Mouse (Mus musculus) Patski (cell line): ENCODE measurements at regions not wholly inside any gene's neighbourhood (a gene's known extent, or its start where the extent isn't known, plus 50 kb on each side); places are given as distances from the start of the nearest gene placed in this dataset.
A peak's percentile ranks its signal among the peaks of the same experiment; 100 is the strongest.

Source experiments
- ATAC-seq: fragments of 100-300 bp; one replicate; pipeline ENCODE4 v1.8.0; 2021
- CTCF ChIA-PET: fragments of 350-600 bp; sonication (Branson Sonifier 250); formaldehyde crosslinking; loops from one replicate; lab custom pipeline; 2022; ENCODE audit warnings: inconsistent platforms; lab: Charles Lee
- POLR2A ChIA-PET: fragments of 350-600 bp; sonication (Branson Sonifier 250); formaldehyde crosslinking; loops from one replicate; lab custom pipeline; 2022; ENCODE audit warnings: antibody characterized with exemption, inconsistent platforms; lab: Charles Lee
- DNase-seq: peaks from one replicate; pipeline ENCODE4 v3.0.0-alpha.2; 2011; ENCODE audit warnings: low read depth, low spot score
- H3K27me3 ChIP-seq: fragments of 371-371 bp; one replicate; pipeline ENCODE4 v1.5.1; 2021
- CTCF ChIP-seq: fragments of 100-300 bp; IDR thresholded peaks from one replicate; pipeline ENCODE4 v1.5.1; 2021
- in situ Hi-C: fragments of 300-500 bp; cut with MboI; formaldehyde crosslinking; loops from 3 replicates; pipeline ENCODE4 v1.11.1; 2018; ENCODE audit warnings: low pct_unique_long_range_greater_than_20kb, mixed read lengths

DNA sequence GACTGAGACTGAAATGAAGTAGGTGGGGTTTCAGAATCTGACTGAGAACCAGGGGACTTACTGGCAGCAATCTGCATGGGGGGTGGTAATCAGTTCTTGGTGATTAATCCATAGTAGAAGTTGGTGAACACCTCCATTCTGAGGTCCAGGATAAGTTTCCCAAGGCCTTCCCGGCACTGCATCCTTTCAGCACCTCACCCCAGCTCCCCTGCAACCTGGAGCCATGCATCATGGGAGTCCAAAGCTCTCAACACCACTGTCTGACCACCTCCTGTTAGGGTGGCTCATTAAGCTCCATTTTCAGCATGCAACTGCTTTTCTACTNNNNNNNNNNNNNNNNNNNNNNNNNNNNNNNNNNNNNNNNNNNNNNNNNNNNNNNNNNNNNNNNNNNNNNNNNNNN is 157.0 kb downstream of the Cyp26b1 start:
- ChIA-PET CTCF (no interaction called here), POLR2A (no interaction called here)
- no peak for ATAC-seq
- no peak for DNase-seq
- TF ChIP-seq CTCF: no peak
- in situ Hi-C loops: no loop called here
- H3K27me3 ChIP-seq: no peaks in the 10 kb centered on the region

- in situ Hi-C loops: no loop called here
- DNase-seq: no peak
- H3K27me3 ChIP-seq: peaks cover 2% of the 10 kb centered on the region
- CTCF ChIA-PET: no interaction called here
- no peak for ATAC-seq
- POLR2A ChIA-PET: no interaction called here
- no peak for TF ChIP-seq CTCF
Measured at GRCm38 (mm10) chr6:84434532-84434931, 159.2 kb downstream of the Cyp26b1 start.

DNA sequence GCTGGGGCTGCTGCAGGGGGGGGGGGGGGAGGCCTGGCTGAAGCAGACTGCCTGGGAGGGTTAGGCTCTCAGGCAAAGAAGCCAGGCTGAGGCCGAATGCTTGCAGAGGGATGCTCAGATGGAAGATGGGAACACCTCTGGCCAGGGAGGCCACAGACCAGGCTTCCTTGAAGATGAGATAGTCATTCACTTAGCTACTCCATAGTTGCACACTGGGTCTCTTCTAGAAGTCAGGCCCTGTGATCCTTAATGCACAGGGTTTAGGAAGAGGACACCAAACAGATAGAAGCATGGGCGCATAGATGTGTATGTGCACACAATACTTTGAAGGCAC is 162.1 kb downstream of the Cyp26b1 start:
- ChIA-PET CTCF (no interaction called here), POLR2A (no interaction called here)
- no peak for TF ChIP-seq CTCF
- H3K27me3 ChIP-seq: peaks cover 12% of the 10 kb centered on the region
- DNase-seq: no peak
- in situ Hi-C loops: no loop called here
- ATAC-seq: no peak

DNA sequence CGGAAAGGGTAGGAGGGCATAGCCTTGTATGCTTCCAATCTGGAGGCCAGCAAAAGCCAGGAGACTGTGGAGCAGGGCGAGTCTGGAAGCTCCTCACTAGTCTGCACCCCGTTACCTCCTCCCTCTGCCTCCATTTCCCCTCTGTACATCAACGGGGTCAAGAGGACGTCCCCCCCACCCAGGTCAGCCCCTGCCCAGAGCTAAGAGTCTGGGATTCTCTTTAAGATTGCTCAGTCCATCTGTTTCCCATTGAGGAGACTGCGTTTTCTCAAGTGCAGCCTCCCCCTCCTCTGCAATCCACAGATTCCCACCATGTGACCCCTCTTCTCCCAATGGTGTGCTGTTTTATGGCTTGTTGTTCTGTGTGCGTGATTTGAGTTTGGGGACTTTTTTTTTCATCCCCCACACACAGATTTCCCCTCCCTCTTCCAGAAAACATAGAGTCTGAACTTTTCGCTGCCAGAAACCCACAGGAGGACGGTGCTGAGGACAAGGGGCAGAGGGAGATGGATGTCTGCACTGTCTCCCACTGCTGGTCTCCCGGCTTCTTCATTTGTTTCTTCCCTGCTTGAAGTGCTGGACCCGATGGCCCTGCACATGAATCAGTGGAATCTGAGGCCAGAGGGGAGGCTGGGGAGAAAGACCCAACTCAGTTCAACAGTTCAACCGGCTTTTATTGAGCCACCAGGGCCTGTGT is 162.6 kb downstream of the Cyp26b1 start:
- H3K27me3 ChIP-seq: peaks cover 12% of the 10 kb centered on the region
- ATAC-seq: no peak
- no peak for DNase-seq
- ChIA-PET POLR2A (no interaction called here), CTCF (no interaction called here)
- no peak for TF ChIP-seq CTCF
- in situ Hi-C loops: no loop called here

GRCm38 (mm10) chr6:84430146-84430545 is 163.6 kb downstream of the Cyp26b1 start:
- no peak for ATAC-seq
- in situ Hi-C loops: no loop called here
- no peak for TF ChIP-seq CTCF
- ChIA-PET POLR2A (no interaction called here), CTCF (no interaction called here)
- H3K27me3 ChIP-seq: peaks cover 12% of the 10 kb centered on the region
- DNase-seq: no peak

GRCm38 (mm10) chr6:84429247-84429646 is 164.5 kb downstream of the Cyp26b1 start:
- POLR2A ChIA-PET: no interaction called here
- H3K27me3 ChIP-seq: peaks cover 12% of the 10 kb centered on the region

GRCm38 (mm10) chr6:84426691-84427090 is 167.0 kb downstream of the Cyp26b1 start:
- POLR2A ChIA-PET: no interaction called here
- no peak for ATAC-seq
- no peak for DNase-seq
- in situ Hi-C loops: no loop called here
- TF ChIP-seq CTCF: no peak
- CTCF ChIA-PET: interaction anchor here (3.3 kb wide), 1 partner anchor 164 kb away, joined by 20 read pairs; no protein-coding TSS in a partner anchor
- H3K27me3 ChIP-seq: peaks cover 12% of the 10 kb centered on the region

More at GRCm38 (mm10) chr6:84429247-84429646, 164.5 kb downstream of the Cyp26b1 start:
- in situ Hi-C loops: no loop called here
- CTCF ChIA-PET: interaction anchor here (1.2 kb wide), 1 partner anchor 161 kb away, joined by 3 read pairs; no protein-coding TSS in a partner anchor
- no peak for DNase-seq
- ATAC-seq: no peak
- TF ChIP-seq CTCF: no peak

DNA sequence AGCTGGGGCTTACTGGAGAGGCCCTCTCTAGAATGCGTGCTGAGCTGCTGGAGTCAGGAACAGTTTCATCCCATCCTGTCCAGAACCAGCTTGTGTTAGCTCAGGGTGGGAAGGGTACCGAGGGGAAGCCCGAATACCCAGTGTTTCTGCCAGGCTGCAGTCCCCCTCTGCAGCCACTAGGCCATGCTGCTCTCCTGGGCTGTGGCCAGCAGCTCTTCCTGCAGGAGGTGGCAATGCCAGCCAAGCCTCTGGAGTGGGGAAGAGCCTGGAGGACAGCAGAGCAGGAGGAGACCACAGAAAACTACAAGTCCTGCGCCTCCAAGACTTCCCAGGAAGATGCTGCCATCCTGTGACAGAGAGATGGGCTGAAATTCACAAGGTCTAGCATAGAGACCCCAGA is 167.9 kb downstream of the Cyp26b1 start:
- in situ Hi-C loops: no loop called here
- peak; percentile 62 for ATAC-seq
- CTCF ChIA-PET: interaction anchor here (1.0 to 3.3 kb wide), 2 partner anchors 18 to 165 kb away, joined by 3 to 20 read pairs; no protein-coding TSS in a partner anchor

GRCm38 (mm10) chr6:84422946-84423345 is 170.8 kb downstream of the Cyp26b1 start:
- no peak for DNase-seq
- CTCF ChIA-PET: no interaction called here
- POLR2A ChIA-PET: interaction anchor here (0.7 kb wide), 2 partner anchors 11 to 488 kb away, joined by 3 to 5 read pairs; no protein-coding TSS in a partner anchor
- in situ Hi-C loops: no loop called here
- H3K27me3 ChIP-seq: peaks cover 16% of the 10 kb centered on the region
- no peak for TF ChIP-seq CTCF
- ATAC-seq: no peak

More for the DNA sequence above, 167.9 kb downstream of the Cyp26b1 start:
- TF ChIP-seq CTCF: peak; percentile 93
- DNase-seq: no peak
- POLR2A ChIA-PET: no interaction called here
- H3K27me3 ChIP-seq: peaks cover 15% of the 10 kb centered on the region

DNA sequence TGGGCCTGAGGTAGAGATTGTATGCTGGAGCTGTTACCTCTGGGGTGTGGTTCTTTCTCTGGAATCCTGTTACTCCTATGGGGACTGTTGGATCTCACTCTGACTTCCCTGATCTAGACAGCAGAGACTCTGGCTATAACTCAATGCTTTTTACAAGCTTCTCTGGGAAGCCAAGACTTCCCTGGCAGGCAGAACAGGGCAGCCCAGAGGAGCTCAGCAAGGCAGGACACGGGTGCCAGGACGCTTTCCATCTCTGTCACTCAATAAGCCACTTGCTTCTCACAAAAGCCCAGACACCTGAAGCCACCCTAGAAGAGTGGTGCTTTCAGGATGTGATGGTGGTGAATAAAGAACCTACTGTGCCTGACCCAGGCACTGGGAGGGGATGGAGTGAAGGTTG is 174.0 kb downstream of the Cyp26b1 start:
- ChIA-PET CTCF (interaction anchor here (1.0 kb wide), 1 partner anchor 171 kb away, joined by 4 read pairs; no protein-coding TSS in a partner anchor), POLR2A (interaction anchor here (1.1 kb wide), 1 partner anchor 39 kb away, joined by 3 read pairs; no protein-coding TSS in a partner anchor)
- no peak for ATAC-seq
- no peak for TF ChIP-seq CTCF
- peaks cover 18% of the 10 kb centered on the region for H3K27me3 ChIP-seq
- no peak for DNase-seq
- in situ Hi-C loops: loop anchor here (10.0 kb wide), 1 partner anchor 495 kb away; no protein-coding TSS in a partner anchor

DNA sequence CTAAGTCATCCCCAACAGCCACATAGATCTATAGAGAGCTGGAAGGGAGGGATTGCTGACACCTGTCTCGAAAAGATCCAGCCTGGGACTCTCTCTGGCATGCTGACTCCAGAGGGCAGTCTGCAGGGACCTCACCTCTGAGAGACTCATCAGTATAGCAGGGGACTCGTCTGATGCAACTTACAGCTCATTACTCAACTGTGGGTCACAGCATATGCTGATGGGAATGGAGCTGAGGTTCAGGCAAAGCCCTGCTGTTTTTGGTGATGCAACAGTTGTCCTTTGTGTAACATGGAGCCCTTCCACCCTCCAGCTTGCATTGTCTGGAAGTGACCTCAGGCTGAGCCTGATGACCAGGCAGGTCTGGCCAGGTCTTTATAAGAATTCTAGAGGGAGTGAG is 174.4 kb downstream of the Cyp26b1 start:
- no peak for DNase-seq
- no peak for ATAC-seq
- TF ChIP-seq CTCF: no peak
- in situ Hi-C loops: loop anchor here (10.0 kb wide), 1 partner anchor 496 kb away; no protein-coding TSS in a partner anchor
- peaks cover 18% of the 10 kb centered on the region for H3K27me3 ChIP-seq
- POLR2A ChIA-PET: interaction anchor here (1.1 kb wide), 1 partner anchor 39 kb away, joined by 3 read pairs; no protein-coding TSS in a partner anchor
- CTCF ChIA-PET: no interaction called here
